Mouse (Mus musculus) small intestine, adult 2 months (tissue): Measurements from ENCODE around the gene Cep170b.
A peak's percentile ranks its signal among the peaks of the same experiment; 100 is the strongest.

Source experiments
- CTCF ChIP-seq: fragments of 200-500 bp; IDR thresholded peaks from 2 replicates; pipeline ENCODE4 v1.5.1; 2012; ENCODE audit warnings: low read depth, mild to moderate bottlenecking, control low read depth, inconsistent platforms, low read length, moderate library complexity, mixed read lengths; ENCODE audit not compliant: insufficient replicate concordance, insufficient read length; ENCODE audit errors: extremely low read depth
- POLR2A ChIP-seq: fragments of 200-500 bp; IDR thresholded peaks from 2 replicates; pipeline ENCODE4 v1.6.1; 2012; ENCODE audit warnings: low read depth, mild to moderate bottlenecking, control low read depth, inconsistent platforms, low read length, moderate library complexity

GRCm38 (mm10) chr12:112717140-112717539, 3.1 kb upstream of the Cep170b start:
- TF ChIP-seq CTCF (peak; percentile 70; the same call in 1 of the 2 replicates), POLR2A (no peak)
